Mouse (Mus musculus) C2C12 (cell line): ENCODE results near the gene Gck. TPM values are rescaled to one million over a fixed set of nuclear protein-coding genes. Genes with fewer than 3 reads are reported as not detected.
A peak's percentile ranks its signal among the peaks of the same experiment; 100 is the strongest.

Experiments used
- H3K27me3 ChIP-seq: one replicate; pipeline ENCODE4 v1.6.1; 2011; ENCODE audit not compliant: control insufficient read depth, insufficient read depth, insufficient read length
- H3K36me3 ChIP-seq: one replicate; pipeline ENCODE4 v1.6.1; 2011; ENCODE audit not compliant: control insufficient read depth, insufficient read depth
- H3K4me3 ChIP-seq: one replicate; pipeline ENCODE4 v1.5.1; 2011; ENCODE audit warnings: mild to moderate bottlenecking, control low read depth; ENCODE audit not compliant: poor library complexity, insufficient read depth, severe bottlenecking
- H3K79me2 ChIP-seq: one replicate; pipeline ENCODE4 v1.6.1; 2011; ENCODE audit not compliant: control insufficient read depth, insufficient read depth
- H3K79me3 ChIP-seq: one replicate; pipeline ENCODE4 v1.6.1; 2011; ENCODE audit warnings: low read depth, control low read depth
- H3ac ChIP-seq: one replicate; pipeline ENCODE3; 2011; ENCODE audit warnings: low read depth; ENCODE audit not compliant: control insufficient read depth, insufficient read length
- CEBPB ChIP-seq: IDR thresholded peaks from one replicate; pipeline ENCODE4 v1.6.1; 2011; ENCODE audit warnings: low read depth, mild to moderate bottlenecking, control low read depth, moderate library complexity
- CTCF ChIP-seq: IDR thresholded peaks from one replicate; pipeline ENCODE4 v1.5.1; 2011; ENCODE audit not compliant: control insufficient read depth, insufficient read depth, insufficient read length
- FOSL1 ChIP-seq: IDR thresholded peaks from one replicate; pipeline ENCODE4 v1.8.0; 2011; ENCODE audit warnings: mild to moderate bottlenecking, low read length; ENCODE audit not compliant: poor library complexity, insufficient read depth, severe bottlenecking
- MAX ChIP-seq: IDR thresholded peaks from one replicate; pipeline ENCODE4 v1.6.1; 2011; ENCODE audit warnings: mild to moderate bottlenecking, control low read depth
- MYOD1 ChIP-seq: IDR thresholded peaks from one replicate; pipeline ENCODE4 v1.6.1; 2011; ENCODE audit warnings: low read depth; ENCODE audit not compliant: control insufficient read depth, insufficient read length
- MYOG ChIP-seq: IDR thresholded peaks from one replicate; pipeline ENCODE4 v1.6.1; 2011; ENCODE audit not compliant: control insufficient read depth, insufficient read length; ENCODE audit errors: extremely low read depth
- USF1 ChIP-seq: IDR thresholded peaks from one replicate; pipeline ENCODE4 v1.6.1; 2011; ENCODE audit warnings: low read depth, mild to moderate bottlenecking, control low read depth, moderate library complexity
- polyA plus RNA-seq: library from polyadenylated mRNA; unstranded; fragments of >200 nt; fragmentation: generic; extraction: Trizol; gene quantifications from one replicate; pipeline ENCODE4 v1.2.1, GENCODE M21; 2012; ENCODE audit warnings: missing spikeins

The Gck gene
- polyA plus RNA-seq, 1 experiment: not detected

GRCm38 (mm10) chr11:5887250-5887649, 62.6 kb downstream of the Gck start:
- H3K36me3 ChIP-seq: no peaks in the 10 kb centered on the region
- H3K27me3 ChIP-seq: no peaks in the 10 kb centered on the region
- H3K79me2 ChIP-seq: no peaks in the 10 kb centered on the region
- no peak overlapping the region for H3ac ChIP-seq
- no peak for TF ChIP-seq CTCF
- no peak for TF ChIP-seq CEBPB
- no peak for TF ChIP-seq MAX
- TF ChIP-seq MYOD1: no peak
- no peak for TF ChIP-seq USF1
- TF ChIP-seq MYOG: no peak
- TF ChIP-seq FOSL1: no peak
- no peak overlapping the region for H3K4me3 ChIP-seq
- H3K79me3 ChIP-seq: no peaks in the 10 kb centered on the region

DNA sequence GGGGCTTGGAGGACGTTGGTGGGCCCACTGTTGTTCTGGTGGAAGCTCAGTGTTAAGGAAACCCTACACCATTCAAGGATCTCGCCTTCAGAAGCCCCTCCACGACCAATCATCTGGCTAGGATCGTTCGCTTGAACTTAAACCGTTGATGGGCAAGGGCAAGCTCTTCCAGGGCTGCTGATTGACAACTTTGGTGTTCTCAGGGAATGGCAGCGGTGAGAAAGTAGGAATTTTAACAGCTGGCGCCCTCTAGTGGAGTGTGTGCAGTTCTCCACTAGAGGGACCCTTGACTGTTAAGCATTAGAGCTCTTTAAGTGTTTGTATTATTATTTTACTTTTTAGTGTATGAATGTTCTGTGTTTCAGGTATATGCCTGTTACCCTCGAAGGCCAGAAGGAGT, 63.7 kb downstream of the Gck start:
- Histone ChIP-seq H3K79me2 (no peaks in the 10 kb centered on the region), H3ac (no peak overlapping the region), H3K27me3 (no peaks in the 10 kb centered on the region), H3K79me3 (no peaks in the 10 kb centered on the region), H3K4me3 (no peak overlapping the region), H3K36me3 (no peaks in the 10 kb centered on the region)
- no peak for TF ChIP-seq USF1
- peak; percentile 70 for TF ChIP-seq CTCF

- no peak overlapping the region for H3ac ChIP-seq
- TF ChIP-seq MYOG (no peak), USF1 (no peak), CTCF (no peak), MAX (no peak), CEBPB (no peak), MYOD1 (no peak), FOSL1 (no peak)
- peaks cover 3% of the 10 kb centered on the region for H3K79me2 ChIP-seq
- no peaks in the 10 kb centered on the region for H3K79me3 ChIP-seq
- H3K27me3 ChIP-seq: no peaks in the 10 kb centered on the region
- H3K4me3 ChIP-seq: no peak overlapping the region
- no peaks in the 10 kb centered on the region for H3K36me3 ChIP-seq
Observed at GRCm38 (mm10) chr11:5882518-5882917, 67.4 kb downstream of the Gck start.

GRCm38 (mm10) chr11:5879905-5880304, 70.0 kb downstream of the Gck start:
- Histone ChIP-seq H3K27me3 (no peaks in the 10 kb centered on the region), H3K36me3 (peaks cover 17% of the 10 kb centered on the region), H3ac (no peak overlapping the region), H3K4me3 (no peak overlapping the region), H3K79me2 (peaks cover 23% of the 10 kb centered on the region), H3K79me3 (peaks cover 9% of the 10 kb centered on the region)
- TF ChIP-seq USF1 (peak; percentile 68), MAX (peak; percentile 93), CTCF (peak; percentile 67), MYOD1 (no peak)

DNA sequence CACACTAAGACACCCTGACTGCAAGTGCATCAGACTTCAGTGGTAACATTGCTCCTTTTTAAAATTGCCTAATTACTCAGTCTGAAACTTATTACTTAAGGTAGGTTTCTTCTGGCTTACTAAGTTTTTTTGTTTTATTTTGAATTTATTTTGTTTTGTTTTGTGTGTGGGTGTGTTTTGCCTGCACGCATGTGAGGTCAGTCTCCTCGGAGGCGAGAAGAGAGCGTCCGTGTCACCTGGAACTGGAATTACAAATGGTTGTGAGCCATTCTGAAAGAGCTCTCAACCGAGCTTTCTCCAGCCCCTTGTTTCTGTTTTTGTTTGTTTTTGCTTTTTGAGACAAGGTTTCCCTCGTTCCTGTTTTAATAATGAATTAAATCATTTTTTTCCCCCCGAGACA, 71.2 kb downstream of the Gck start:
- H3K4me3 ChIP-seq: no peak overlapping the region
- H3K36me3 ChIP-seq: peaks cover 29% of the 10 kb centered on the region
- TF ChIP-seq CTCF (no peak), FOSL1 (no peak), MYOD1 (no peak), MYOG (no peak), USF1 (no peak), MAX (no peak), CEBPB (no peak)
- peak overlapping the region; percentile 54 for H3ac ChIP-seq
- H3K79me3 ChIP-seq: peaks cover 9% of the 10 kb centered on the region
- peaks cover 23% of the 10 kb centered on the region for H3K79me2 ChIP-seq
- no peaks in the 10 kb centered on the region for H3K27me3 ChIP-seq

GRCm38 (mm10) chr11:5877921-5878526, 71.9 kb downstream of the Gck start, which contains the start of gene Pold2:
TSS of gene Pold2 (minus strand) at chr11:5878292.
- no peaks in the 10 kb centered on the region for H3K27me3 ChIP-seq
- peak within 1 kb of the TSS; percentile 58 for H3K4me3 ChIP-seq
- peak; percentile 84 for TF ChIP-seq MAX
- no peak for TF ChIP-seq FOSL1
- peaks cover 23% of the 10 kb centered on the region for H3K79me2 ChIP-seq
- peak within 1 kb of the TSS; percentile 54 for H3ac ChIP-seq
- peaks cover 35% of the 10 kb centered on the region for H3K36me3 ChIP-seq
- peaks cover 9% of the 10 kb centered on the region for H3K79me3 ChIP-seq
